Mouse (Mus musculus) liver, adult 2 months (tissue): ENCODE measurements around the gene Clec14a. TPM values are rescaled to one million over a fixed set of nuclear protein-coding genes. Genes with fewer than 3 reads are reported as not detected.

Experiments used
- DNase-seq: peaks from one replicate; pipeline ENCODE4 v3.0.0-alpha.2; 2011; ENCODE audit warnings: low read depth, low spot score; ENCODE audit errors: extremely low read depth
- H3K27ac ChIP-seq: fragments of 200-500 bp; replicated peaks from 2 replicates; pipeline ENCODE4 v1.5.1; 2012; ENCODE audit warnings: low read depth, mild to moderate bottlenecking, control low read depth, inconsistent platforms, low read length; ENCODE audit not compliant: insufficient read depth
- H3K27me3 ChIP-seq: fragments of 200-500 bp; 2 replicates; pipeline ENCODE4 v1.6.1; 2012; ENCODE audit warnings: mild to moderate bottlenecking, moderate library complexity, low read length, inconsistent platforms; ENCODE audit not compliant: control insufficient read depth, insufficient read depth
- H3K36me3 ChIP-seq: fragments of 200-500 bp; 2 replicates; pipeline ENCODE4 v1.6.1; 2012; ENCODE audit warnings: low read length, inconsistent platforms; ENCODE audit not compliant: control insufficient read depth, insufficient read depth
- H3K4me1 ChIP-seq: fragments of 200-500 bp; 2 replicates; pipeline ENCODE4 v1.6.1; 2011; ENCODE audit warnings: low read length; ENCODE audit not compliant: control insufficient read depth, insufficient read depth
- H3K4me3 ChIP-seq: fragments of 200-500 bp; 2 replicates; pipeline ENCODE4 v1.5.1; 2011; ENCODE audit warnings: low read depth, mild to moderate bottlenecking, control low read depth, low read length, moderate library complexity; ENCODE audit not compliant: insufficient read depth
- H3K79me2 ChIP-seq: fragments of 200-500 bp; 2 replicates; pipeline ENCODE4 v1.6.1; 2012; ENCODE audit warnings: inconsistent platforms, mild to moderate bottlenecking, low read length, moderate library complexity; ENCODE audit not compliant: control insufficient read depth, insufficient read depth
- H3K9ac ChIP-seq: fragments of 200-500 bp; 2 replicates; pipeline ENCODE4 v1.6.1; 2012; ENCODE audit warnings: low read depth, mild to moderate bottlenecking, control low read depth, inconsistent platforms, low read length
- CTCF ChIP-seq: fragments of 200-500 bp; IDR thresholded peaks from 2 replicates; pipeline ENCODE4 v1.5.1; 2011; ENCODE audit warnings: low read depth, low read length, control low read depth
- POLR2A ChIP-seq: fragments of 200-500 bp; IDR thresholded peaks from 2 replicates; pipeline ENCODE4 v1.6.1; 2011; ENCODE audit warnings: low read length, control low read depth; ENCODE audit not compliant: insufficient read depth; ENCODE audit errors: extremely low read depth
- WGBS: fragments of 180-500 bp; shearing (Covaris S2); methylation state at CpG from one replicate; pipeline ENCODE4 v1.1.7; 2018; 5-methylcytosine and 5-hydroxymethylcytosine counted together
- polyA plus RNA-seq: library from polyadenylated mRNA; depleted of rRNA; stranded (reverse); fragments of >200 nt; gene quantifications from 2 replicates; pipeline ENCODE4 v1.2.3, GENCODE M21; 2012
- total RNA-seq: library from RNA; depleted of rRNA; stranded (reverse); fragments of >200 nt; gene quantifications from 2 replicates; pipeline ENCODE4 v1.2.3, GENCODE M21; 2014

Clec14a gene
- total and polyA plus RNA-seq, 2 experiments, result 4.5 to 20.5 TPM

GRCm38 (mm10) chr12:58270520-58270919, 1.4 kb upstream of the Clec14a start:
- 0 out of 2 replicates have a peak, but pooled peaks cover 3% of the 10 kb centered on the region for H3K79me2 ChIP-seq
- DNase-seq, result peak; percentile 9
- H3K4me1 ChIP-seq, result no peaks in the 10 kb centered on the region; the same call in 1 of the 2 replicates
- no peaks in the 10 kb centered on the region for H3K27me3 ChIP-seq
- no peak overlapping the region for H3K9ac ChIP-seq
- 68% methylated on average over 6 of the region's 6 CpGs for WGBS
- H3K36me3 ChIP-seq, result no peaks in the 10 kb centered on the region
- TF ChIP-seq POLR2A, result no peak
- no peak for TF ChIP-seq CTCF
- H3K27ac ChIP-seq, result no peak overlapping the region
- H3K4me3 ChIP-seq, result no peak overlapping the region

- Histone ChIP-seq H3K4me3 (no peak overlapping the region), H3K9ac (no peak overlapping the region), H3K4me1 (no peaks in the 10 kb centered on the region; the same call in 1 of the 2 replicates), H3K27ac (peak overlapping the region; percentile 43), H3K79me2 (0 out of 2 replicates have a peak, but pooled peaks cover 3% of the 10 kb centered on the region), H3K27me3 (no peaks in the 10 kb centered on the region), H3K36me3 (no peaks in the 10 kb centered on the region)
- WGBS, result 57% methylated on average over 4 of the region's 4 CpGs
- DNase-seq, result no peak
- no peak for TF ChIP-seq POLR2A
- no peak for TF ChIP-seq CTCF
Observed at GRCm38 (mm10) chr12:58269505-58269904, 415 bp upstream of the Clec14a start.

GRCm38 (mm10) chr12:58268186-58268562, 916 bp downstream of the Clec14a start:
- no peaks in the 10 kb centered on the region for H3K36me3 ChIP-seq
- no peak for DNase-seq
- WGBS, result 5% methylated on average over 15 of the region's 15 CpGs
- peak overlapping the region; percentile 82 for H3K9ac ChIP-seq
- peak overlapping the region; percentile 68 for H3K4me3 ChIP-seq
- TF ChIP-seq POLR2A (no peak), CTCF (0 out of 2 replicates have a peak, but pooled peaks have one; percentile 4)
- peak overlapping the region; percentile 75 for H3K27ac ChIP-seq
- no peaks in the 10 kb centered on the region; the same call in 1 of the 2 replicates for H3K4me1 ChIP-seq
- H3K79me2 ChIP-seq, result peaks cover 3% of the 10 kb centered on the region; the same call in 1 of the 2 replicates
- no peaks in the 10 kb centered on the region for H3K27me3 ChIP-seq

- no peak for TF ChIP-seq CTCF
- no peak for TF ChIP-seq POLR2A
- Histone ChIP-seq H3K9ac (peak overlapping the region; percentile 82), H3K27me3 (no peaks in the 10 kb centered on the region), H3K27ac (peak overlapping the region; percentile 75), H3K79me2 (peaks cover 3% of the 10 kb centered on the region; the same call in 1 of the 2 replicates), H3K36me3 (no peaks in the 10 kb centered on the region), H3K4me1 (no peaks in the 10 kb centered on the region; the same call in 1 of the 2 replicates), H3K4me3 (peak overlapping the region; percentile 68)
- 23% methylated on average over 8 of the region's 8 CpGs for WGBS
- no peak for DNase-seq
Observed at GRCm38 (mm10) chr12:58267779-58268178, 1.3 kb downstream of the Clec14a start.

GRCm38 (mm10) chr12:58251901-58252300, 17.2 kb downstream of the Clec14a start:
- TF ChIP-seq POLR2A, result no peak
- no peak for TF ChIP-seq CTCF
- Histone ChIP-seq H3K27ac (no peak overlapping the region), H3K79me2 (no peaks in the 10 kb centered on the region), H3K4me3 (no peak overlapping the region), H3K4me1 (no peaks in the 10 kb centered on the region), H3K36me3 (no peaks in the 10 kb centered on the region), H3K27me3 (no peaks in the 10 kb centered on the region), H3K9ac (no peak overlapping the region)
- WGBS, result 94% methylated on average over 1 of the region's 1 CpGs
- DNase-seq, result no peak

GRCm38 (mm10) chr12:58232489-58232888, 36.6 kb downstream of the Clec14a start:
- H3K9ac ChIP-seq, result no peak overlapping the region
- no peak overlapping the region for H3K27ac ChIP-seq
- 84% methylated on average over 2 of the region's 2 CpGs for WGBS
- H3K27me3 ChIP-seq, result no peaks in the 10 kb centered on the region
- H3K79me2 ChIP-seq, result no peaks in the 10 kb centered on the region
- no peaks in the 10 kb centered on the region for H3K4me1 ChIP-seq
- DNase-seq, result no peak
- no peak overlapping the region for H3K4me3 ChIP-seq
- H3K36me3 ChIP-seq, result no peaks in the 10 kb centered on the region
- TF ChIP-seq CTCF, result no peak
- TF ChIP-seq POLR2A, result no peak
